Mouse (Mus musculus) right cerebral cortex, postnatal 25 days (tissue): ENCODE data around the gene Hemgn.

Experiments
- DNase-seq: peaks from one replicate; pipeline ENCODE4 v3.0.0; 2022

Gene Hemgn

DNA sequence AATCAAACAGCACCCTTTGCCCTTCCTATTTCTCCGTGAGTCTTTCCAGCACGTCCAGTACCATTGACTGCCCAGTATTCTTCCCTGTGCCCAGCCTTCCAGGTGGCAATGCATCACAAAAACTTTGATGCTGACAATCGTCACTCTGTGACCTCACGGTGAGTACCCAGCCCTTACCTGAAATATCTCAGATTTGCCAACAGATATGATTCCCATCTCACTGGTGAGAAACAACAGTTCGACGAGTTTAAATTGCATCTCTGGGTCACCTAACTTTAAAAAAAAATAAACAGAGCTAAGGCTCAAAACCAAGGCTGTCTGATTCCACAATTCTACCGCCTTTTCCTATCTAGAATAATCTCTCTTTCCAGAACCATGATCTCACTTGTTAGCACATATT is at the start of gene Hemgn:
TSS of gene Hemgn (minus strand) at position 101 of the 400 bp plus-strand sequence.
- no peak for DNase-seq

DNA sequence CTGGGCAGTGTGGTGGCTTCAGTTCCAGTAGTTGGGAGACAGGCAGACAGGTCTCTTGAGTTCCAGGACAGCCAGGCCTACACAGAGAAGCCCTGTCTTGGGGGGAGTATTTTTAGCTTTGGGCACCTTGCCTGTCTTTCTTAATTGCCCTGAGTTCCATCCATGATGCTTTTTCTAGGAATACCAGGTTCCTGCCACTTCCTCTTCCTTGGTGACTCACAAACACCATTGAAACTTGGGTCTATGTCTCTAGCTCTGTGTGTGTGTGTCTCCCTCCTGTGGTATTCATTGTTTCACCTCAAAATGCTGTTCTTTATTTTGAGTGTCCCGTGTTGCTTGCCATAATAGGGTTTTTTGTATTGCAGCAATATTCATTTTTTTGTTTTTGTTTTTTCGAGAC is 45.1 kb upstream of the Hemgn start:
- no peak for DNase-seq

DNA sequence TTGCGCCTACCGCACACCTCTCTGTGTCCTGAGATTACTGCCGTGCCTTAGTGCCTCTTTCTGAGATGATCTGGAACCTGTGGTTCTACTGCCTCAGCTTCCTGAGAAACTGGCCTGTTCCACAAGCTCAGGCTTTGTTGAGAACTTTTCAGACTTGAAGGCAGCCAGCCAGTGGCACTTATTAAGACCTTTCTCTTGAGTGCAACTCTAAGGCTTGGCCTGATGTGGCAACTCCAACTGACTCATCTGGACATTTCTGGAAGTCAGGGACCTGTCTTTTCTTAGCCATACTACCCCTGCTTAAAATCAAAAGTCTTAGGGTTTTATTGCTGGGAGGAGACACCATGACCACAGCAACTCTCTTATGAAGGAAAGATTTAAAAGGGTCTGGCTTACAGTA is 43.9 kb upstream of the Hemgn start:
- no peak for DNase-seq

DNA sequence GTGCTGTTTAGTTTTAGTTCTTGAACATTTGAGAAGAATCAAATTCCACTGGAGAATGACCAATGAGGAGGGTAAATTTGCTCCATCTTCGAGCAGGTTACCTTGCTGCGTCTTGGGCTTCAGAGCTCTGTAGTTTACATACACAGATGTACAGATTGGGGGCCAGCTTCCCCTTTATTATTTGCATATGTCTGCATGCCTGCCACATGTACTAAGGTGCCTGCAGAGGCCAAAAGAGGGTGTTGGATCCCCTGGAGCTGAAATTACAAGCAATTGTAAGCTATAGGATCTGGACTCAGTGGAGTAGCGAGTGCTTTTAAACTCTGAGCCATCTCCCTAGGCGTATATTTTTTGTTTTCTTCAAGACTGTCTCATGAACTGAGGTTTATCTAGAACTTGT is 43.5 kb upstream of the Hemgn start:
- DNase-seq = no peak

DNA sequence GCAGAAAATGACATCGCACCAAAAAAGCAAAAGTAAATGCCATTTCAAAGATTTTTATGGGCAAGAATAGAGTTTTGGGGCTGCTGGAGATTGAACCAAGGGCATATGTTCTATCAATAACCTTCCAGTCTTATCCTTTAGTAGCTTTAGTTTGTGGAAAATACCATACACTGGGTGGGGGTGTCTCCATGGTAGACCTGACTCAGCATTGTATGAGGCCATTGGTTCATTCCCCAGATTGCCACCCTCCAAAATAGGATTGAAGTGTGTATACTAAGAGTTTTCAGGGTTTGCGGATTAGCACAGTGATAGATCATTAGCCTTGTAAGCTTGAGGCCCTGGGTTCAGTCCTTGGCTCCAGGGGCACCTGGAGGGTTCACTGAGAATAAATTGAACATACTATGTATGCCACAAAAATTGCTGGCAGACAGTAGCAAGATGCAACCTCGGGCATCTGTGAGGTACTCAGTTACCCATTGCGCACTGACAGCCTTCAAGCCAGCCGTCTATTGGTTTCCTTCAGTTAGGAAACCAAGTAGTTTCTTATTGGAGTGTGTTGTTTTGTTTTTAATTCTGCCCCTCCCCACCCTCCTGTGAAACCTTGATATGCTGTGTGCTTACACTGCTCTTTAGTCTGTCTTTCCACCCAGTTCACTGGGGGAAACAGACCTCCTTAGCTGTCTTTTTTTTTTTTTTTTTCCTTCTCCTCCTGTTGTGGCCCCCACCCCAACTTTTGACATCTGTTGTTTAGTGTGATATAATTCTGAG is 41.0 kb upstream of the Hemgn start:
- no peak for DNase-seq

DNA sequence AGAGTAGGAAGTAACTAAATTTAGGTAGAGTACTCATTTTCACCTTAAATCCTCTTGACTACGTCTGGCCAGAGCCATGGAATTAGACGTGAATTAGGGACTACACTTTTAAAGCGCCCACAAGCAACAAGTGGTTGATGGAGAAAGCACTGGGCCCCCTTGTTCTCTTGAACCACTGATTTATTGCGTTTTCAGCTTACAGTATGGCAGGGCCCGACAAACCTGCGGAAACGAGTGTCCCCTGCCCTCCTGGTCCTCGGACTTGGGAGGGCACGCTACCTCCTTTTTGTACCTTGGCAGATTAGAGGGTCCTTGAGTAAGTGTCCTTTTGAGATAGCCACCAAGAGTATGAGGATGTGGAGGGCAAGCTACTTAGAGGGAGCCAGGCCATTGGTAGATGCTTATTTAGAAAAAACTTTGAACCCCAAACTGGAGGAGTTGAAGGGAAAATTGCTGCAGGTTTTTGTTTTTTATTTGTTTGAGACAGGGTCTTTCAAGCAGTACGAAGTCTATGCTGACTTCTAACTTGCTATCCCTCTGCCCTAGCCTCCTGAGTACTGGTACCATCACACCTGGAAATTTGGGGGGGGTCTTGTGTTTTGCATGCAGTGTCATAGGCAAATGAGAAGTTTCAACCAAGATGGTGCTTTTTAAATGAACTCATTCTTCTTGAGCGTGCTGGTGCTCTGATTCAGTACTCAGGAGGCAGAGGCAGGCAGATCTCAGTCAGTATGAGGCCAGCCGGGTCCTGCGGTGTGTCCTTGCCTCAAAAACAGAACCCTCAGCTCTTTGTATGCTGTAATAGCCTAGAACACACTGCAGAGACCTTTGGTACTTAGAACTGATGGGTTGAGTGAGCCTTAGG is 39.8 kb upstream of the Hemgn start:
- no peak for DNase-seq

DNA sequence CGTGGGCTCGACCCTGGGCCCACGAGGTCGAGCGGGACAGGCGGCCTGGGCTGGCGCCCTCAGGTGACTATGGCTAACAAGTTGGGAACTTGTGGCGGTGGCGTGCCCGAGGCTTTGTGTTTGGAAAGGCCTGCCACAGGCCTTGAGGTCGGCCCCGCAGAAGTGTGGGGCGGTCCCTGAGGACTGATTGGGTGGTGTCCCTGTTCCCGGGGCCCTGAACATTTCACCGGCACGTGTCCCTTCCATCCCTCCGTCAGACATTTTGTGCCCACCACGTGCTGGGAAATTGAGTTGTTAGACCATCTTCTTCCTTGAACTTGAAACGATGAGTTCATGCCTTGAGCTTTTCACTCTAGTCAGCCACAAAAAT is 39.2 kb upstream of the Hemgn start:
- peak; percentile 48 for DNase-seq

DNA sequence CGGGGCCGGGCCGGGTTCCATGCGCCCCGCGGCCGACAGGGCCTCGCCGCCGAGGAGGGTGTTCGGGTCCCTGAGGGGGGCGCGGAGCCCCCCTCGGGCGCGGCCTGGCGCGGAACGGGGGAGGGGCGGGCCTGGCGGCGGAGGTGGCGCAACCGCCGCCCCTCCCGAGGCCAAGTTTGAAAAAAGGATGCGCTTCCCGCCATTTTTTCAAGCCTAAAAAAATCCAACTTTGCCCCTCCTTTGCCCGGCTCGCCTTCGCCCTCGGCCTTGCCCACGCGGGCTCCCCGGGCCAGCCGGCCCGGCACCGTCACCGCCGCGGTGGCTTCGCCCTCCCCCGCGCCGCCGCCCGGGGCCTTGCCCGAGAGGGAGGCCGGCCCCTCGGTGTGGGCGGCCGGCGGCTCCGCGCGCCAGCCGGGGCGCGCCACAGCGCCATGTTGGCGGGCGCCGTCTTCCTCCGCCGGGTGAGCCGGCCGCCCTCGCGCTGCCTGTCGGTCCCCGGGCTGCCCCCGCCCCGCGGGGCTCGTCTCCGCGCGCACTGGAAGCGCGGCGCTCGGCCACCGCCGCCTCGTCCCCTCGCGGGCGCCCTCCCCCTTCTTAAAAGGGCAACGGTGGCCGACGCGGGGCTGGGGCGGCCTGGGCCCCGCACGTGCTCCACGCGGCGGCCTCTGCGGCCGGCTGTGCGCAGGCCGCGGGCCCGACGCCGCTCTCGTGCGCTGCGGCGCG is 38.6 kb upstream of the Hemgn start:
- peak; percentile 84 for DNase-seq

DNA sequence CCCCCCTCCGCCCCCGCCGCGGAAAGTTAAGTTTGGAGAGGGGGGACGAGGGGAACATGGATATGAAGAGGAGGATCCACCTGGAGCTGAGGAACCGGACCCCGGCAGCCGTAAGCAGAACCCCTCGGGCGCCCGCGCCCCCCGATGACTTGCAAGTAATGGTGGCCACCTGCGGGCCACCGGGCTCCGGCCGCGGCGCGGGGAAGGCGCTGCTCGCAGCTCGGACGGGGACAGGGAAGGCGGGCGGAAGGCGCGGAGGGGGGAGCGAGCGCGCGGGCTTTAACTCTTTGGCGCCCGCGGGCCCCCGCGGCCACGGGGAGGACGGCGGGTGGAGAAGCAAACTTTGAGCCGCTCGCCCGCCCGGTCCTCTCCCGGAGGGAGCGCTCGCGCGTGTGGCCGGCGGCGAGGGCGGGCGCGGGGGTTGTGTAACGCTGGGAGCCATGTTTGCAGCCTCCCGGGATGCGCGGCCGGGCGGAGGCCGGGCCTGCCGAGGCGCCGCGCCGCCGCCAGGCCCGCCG is 38.0 kb upstream of the Hemgn start:
- DNase-seq = peak; percentile 84

DNA sequence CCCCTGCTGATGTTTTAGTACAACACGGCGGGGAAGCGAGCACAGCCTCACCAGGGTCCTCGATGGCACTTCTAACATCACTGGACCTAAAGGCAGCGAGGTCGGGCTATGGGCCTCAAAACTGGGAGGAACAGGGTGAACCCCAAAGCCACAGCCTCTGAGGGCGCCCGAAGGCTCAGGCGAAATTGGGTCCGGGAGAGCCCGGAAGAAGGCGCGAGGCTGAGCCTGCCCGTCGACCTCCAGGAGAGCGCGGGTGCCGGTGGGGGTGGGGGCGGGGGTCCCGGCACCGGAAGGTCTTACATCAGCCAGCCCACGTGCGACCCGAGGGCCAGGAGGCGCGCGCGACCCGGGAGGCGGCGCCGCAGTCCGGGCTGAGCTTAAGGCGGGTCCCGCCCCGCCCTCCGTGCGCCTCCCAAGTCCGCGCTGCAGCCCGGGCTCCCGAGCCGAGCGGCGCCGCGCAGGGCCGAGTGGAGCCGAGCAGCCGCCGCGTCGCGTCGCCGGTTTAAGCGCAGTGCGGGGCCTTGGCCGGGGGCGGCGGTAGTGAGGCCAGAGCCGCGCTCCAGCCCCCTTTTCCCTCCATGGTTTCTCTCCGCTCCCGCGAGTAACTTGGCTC is 37.3 kb upstream of the Hemgn start, which contains the start of gene Anp32b:
TSS of gene Anp32b (plus strand) at position 384 of the 613 bp plus-strand sequence.
- peak; percentile 92 for DNase-seq

DNA sequence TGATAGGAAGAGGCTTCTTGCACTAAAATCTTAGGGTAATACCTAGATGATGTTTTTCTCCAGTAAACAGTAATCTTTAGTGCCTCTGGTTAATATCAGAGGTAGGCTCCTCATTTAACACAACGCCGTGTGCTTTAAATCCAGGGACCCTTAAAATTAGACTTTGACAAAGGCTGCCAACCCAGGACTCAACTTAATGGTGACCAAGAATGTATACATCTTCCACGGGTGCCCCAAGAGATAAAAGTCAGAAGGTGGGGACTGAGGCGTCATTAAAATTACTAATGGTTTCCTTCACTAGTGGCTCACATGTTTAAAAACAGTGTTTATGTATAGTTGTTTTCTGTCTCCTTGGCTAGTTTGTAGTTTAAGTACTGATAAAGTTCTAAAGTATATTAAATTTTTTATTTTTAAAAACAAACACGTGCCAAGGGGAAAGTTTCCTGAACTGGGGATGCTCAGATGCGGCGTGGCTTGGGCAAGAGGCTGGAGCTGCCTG is 36.8 kb upstream of the Hemgn start:
- DNase-seq = no peak

DNA sequence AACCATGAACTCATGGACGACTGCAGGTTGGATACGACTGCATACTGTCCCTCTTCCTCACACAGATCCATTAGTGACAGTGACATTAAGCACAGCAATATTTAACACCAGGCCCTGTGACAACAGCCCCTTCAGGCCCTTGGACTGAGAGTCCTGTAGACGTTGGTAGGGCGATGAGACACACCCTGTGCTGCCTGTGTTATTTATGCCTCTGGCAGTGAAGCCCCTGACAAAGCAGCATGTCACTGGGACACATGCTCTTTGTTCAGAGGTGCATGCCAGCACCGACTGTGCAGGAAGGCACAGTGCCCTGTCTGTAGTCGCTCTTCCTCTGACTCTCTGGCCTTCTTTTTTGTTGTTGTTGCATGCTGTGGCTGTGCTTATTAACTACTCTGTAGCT is 35.6 kb upstream of the Hemgn start:
- DNase-seq = no peak

DNA sequence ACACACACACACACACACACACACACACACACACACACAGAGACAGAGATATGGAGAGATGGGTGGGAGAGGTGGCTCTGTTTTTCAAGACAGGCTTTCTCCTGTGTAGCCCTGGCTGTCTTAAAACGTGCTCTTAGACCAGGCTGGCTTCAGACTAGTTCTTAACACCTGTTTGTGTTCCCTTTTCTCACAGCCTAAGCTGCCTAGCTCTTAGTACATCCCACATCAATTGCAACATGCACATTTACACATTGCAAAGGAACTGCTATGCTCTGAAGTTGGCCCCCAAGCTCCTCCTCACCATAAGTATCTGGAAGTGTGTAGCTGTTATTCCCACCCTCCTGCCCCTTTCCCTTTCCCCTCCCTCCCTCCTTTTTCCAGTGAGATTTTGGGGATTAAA is 34.2 kb upstream of the Hemgn start:
- DNase-seq = no peak

DNA sequence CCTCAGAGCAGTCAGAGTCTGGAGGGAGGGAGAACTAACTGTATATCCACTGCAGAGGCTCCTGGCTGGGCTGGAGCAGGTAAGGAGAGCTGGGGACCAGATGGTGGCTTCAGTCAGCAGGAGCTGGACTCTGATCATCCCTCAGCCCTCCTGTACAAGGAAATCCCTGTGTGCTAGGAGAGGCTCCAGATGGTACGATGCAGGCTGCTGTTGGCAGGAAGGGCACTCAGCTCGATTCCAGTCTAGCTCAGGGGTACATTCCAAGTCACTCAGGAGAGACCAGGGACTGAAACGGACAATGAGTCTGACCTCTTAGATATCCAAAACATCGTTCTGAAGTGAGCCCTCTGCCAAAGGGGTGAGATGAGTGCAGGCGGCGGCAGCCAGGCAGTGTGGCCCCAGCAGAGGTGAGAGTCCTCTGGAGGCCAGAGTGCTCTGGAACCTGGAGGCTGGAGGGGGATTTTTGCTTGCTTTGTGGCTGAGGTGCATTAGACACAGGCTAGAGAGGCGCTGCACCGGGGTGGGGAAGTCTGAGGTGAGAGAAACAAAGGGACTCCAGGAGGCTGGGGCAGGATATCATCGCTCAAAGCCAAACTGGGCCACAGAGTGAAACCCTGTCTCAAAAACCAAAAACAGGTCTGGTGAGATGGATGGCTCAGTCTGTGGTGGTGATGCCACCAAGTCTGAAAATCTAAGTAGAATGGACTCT is 32.1 kb upstream of the Hemgn start:
- no peak for DNase-seq

DNA sequence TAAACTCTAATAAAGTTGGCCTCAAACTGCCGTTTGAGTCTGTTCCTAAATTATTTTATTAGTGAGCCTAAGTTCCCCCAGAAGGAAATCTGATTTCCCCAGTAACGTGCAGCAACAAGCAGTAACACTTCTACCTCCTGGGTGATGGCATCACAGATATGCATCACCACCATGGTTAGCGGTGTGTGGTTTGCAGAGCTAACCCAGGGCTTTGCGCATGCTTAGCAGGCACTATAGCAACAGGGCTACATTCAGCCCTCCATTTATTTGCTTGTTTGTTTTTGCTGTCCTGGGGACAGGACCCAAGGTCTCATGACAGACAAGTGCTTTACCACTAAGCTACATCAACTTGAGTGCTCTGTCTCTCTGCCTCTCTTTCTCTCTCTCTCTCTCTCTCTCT is 29.2 kb upstream of the Hemgn start:
- DNase-seq = no peak

DNA sequence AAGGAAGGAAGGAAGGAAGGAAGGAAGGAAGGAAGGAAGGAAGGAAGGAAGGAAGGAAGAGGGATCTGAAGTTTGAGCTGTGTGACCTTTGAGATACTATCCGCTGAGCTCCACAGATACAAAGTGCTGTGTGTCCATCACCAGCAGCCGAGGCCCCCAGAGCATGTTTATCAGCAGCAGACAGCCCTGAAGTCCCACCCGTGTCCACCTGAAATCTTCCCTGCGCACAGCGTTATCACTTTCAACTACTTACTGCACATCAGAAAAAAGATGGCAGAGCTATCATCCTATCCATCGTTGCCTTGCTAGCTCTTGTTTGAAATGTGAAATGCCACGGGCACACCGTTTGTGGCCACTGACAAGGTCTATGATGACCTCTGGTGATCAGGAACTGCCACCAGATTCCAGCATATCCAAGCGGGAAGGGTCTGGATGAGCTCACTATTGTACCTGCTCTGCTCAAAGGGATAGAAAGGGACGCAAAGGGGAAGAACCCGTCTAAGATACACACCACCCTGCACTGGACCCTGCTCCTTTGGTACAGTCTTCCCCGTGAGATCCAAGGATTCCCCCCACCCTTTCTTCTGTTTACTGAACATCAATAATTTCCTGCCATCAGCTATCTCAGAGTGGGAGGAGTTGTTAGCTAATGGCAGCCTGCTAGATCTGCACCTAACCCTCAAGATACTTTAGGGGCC is 19.2 kb upstream of the Hemgn start:
- no peak for DNase-seq

DNA sequence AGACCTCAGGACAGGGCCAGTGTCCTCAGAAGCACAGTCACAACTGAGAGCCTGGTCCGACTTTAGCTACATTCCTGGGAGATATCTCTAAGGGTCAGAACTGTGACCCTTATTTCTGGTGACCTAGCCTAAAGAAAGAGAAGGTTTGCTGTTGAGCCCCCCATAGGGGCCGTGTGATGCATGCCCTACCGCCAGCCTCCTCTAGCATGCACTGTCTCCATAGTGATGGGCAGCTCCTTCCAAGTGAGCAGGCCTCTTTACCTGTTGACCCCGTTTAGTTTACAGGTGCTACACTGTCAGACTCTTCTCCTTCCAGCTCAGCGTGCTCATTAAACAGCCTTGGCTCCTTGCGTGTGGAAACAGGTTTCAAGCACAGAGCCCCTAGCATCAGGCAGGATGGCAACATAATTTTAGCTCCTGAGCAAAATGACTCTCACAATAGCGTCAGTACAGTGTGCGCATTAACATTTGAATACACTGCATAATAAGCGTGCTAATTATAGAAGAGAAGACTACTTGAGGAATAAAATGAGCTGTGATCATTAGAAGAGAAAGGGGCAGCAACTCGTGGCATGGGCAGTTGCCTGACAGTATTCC is 15.7 kb upstream of the Hemgn start:
- no peak for DNase-seq

DNA sequence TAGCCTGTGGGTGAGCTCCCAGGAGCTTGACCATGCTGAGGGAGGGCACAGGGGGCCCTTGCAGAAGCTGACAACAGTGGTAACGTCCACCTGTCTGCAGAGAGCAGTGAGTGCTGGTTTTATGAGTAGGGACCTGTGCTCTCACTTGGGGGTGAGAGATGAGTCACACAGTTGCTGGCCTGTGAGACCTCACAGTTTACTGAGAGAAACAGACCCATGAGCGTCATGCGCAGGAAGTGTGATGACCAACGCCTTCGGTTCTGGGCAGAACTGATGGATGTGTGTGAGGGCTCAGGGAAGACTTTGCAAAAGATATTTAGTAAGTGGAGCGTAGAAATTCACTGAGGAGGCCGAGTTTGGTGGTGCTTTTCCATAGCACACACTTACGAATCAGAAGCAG is 9.3 kb upstream of the Hemgn start:
- DNase-seq = no peak

DNA sequence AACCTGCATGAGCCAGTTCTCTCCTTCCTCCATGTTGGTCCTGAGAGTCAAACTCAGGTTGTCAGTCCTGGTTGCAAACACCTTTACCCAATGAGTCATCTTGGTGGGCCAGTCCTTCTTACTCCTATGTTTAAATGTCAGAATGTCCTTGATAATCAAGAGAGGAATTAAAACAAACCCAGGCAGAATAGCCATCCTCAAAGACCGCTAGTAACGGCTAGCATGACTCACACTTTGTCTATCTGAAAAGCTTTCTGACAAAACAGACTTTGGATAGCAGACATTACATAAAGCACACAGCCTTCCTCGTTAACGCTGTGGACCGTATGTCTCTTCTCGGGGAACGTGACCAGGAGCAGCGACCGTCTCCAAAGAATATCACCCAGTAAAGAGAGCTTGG is 5.5 kb upstream of the Hemgn start:
- no peak for DNase-seq

DNA sequence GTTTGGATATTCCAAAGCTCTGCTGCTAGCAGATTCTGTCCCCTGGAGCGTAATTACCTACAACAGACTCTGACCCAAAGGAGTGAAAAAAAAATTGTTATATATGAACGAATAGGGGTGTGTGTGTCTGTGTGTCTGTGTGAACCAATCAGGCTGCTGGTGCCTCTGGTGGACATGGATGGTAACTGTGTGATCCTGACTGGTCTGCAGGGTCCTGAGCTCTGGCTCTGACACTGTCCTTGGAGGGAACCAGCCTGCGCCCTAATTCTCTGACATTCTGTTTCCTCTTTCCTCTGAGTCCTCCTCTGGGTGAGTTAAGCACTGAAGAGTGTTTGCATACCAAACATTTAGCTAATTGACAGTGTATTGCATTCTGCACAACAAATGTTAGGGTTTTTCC is 4.2 kb upstream of the Hemgn start:
- DNase-seq = no peak

DNA sequence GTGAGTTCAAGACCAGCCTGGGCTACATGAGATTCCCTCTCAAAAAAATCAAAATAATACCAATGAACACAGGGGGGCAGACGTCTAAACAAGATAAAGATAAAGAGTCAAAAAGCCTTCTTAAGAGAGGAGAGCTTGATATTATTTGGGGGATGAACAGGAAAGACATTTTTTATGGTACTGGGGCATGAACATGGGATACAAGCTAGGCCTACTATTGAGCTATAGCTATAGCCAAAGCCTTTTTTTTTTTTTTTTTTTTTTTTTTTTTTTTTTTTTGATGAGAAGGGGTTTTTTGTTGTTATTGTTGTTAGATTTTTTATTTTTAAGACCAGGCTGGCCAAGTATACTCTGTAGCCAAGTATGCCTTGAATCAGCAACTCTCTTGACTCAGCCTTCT is 1.2 kb downstream of the Hemgn start:
- DNase-seq = no peak
